Mouse (Mus musculus) C2C12 (cell line): Measurements from ENCODE around the gene Kitl.

ENCODE experiments used
- CEBPB ChIP-seq: IDR thresholded peaks from one replicate; pipeline ENCODE4 v1.6.1; 2011; ENCODE audit warnings: low read depth, mild to moderate bottlenecking, control low read depth, moderate library complexity
- CTCF ChIP-seq: IDR thresholded peaks from one replicate; pipeline ENCODE4 v1.5.1; 2011; ENCODE audit not compliant: control insufficient read depth, insufficient read depth, insufficient read length
- FOSL1 ChIP-seq: IDR thresholded peaks from one replicate; pipeline ENCODE4 v1.8.0; 2011; ENCODE audit warnings: mild to moderate bottlenecking, low read length; ENCODE audit not compliant: poor library complexity, insufficient read depth, severe bottlenecking
- MAX ChIP-seq: IDR thresholded peaks from one replicate; pipeline ENCODE4 v1.6.1; 2011; ENCODE audit warnings: mild to moderate bottlenecking, control low read depth
- MYOG ChIP-seq: IDR thresholded peaks from one replicate; pipeline ENCODE4 v1.6.1; 2011; ENCODE audit not compliant: control insufficient read depth, insufficient read length; ENCODE audit errors: extremely low read depth

GRCm38 (mm10) chr10:100014096-100014495, 1.3 kb upstream of the Kitl start:
- TF ChIP-seq MAX (no peak), CTCF (no peak), CEBPB (no peak), FOSL1 (no peak), MYOG (no peak)
